Mouse (Mus musculus) heart, postnatal 0 days (tissue): Measurements from ENCODE around the gene Hyls1.

Experiments
- CTCF ChIP-seq: IDR thresholded peaks from 2 replicates; pipeline ENCODE4 v1.5.1; 2016; ENCODE audit warnings: antibody characterized with exemption, control low read depth, low read depth
- EP300 ChIP-seq: IDR thresholded peaks from 2 replicates; pipeline ENCODE4 v1.6.1; 2016; ENCODE audit warnings: antibody characterized with exemption, low read depth

- no peak for TF ChIP-seq CTCF
- TF ChIP-seq EP300 = no peak
Measured at GRCm38 (mm10) chr9:35567995-35568394, 2.2 kb downstream of the Hyls1 start.
